Mouse (Mus musculus): ENCODE data around the gene Parp14.

DNA sequence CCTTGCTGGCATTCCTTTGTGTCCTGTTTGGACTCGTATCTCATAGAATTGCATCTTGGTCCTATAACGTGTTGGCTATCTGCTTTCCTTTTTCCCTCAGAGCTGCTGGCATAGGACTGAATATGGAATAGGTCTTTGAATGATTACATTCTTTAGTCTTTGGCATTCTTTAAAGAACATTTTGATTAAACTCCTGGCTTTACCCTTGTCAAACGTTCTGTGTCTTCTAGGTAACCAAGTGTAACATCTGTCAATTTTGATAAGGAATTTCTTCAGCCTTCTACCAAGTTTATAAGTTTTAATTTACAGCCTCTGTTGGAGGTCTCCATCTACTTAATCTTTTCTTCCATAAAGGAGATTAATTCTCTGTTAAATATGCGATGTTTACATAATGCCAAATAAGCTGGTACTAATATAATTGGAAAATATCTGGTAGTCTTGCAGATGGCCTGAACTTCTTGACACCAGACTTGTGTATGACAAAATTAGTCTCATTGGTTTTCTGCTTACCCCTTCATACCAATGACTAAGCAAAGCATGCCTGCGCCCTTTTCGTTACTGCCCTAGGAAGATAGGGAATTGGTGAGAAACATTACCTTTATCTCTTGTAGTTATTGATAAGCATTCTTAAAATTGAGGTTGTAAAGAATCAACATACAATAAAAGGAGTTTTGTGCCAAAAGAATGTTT is 64.2 kb downstream of the Parp14 start:
- TF ChIP-seq GATA1 (IDR thresholded peaks at IDR 0.05; ENCODE audit: low read length) (peak; percentile 79), TAL1 (IDR thresholded peaks at IDR 0.05; ENCODE audit: low read length) (peak; percentile 46; the same call in 2 of the 3 replicates)

Data from erythroblast, embryonic 14.5 days (primary cell).